Mouse (Mus musculus) hindbrain, postnatal 0 days (tissue): ENCODE results near the gene Gata5. TPM values are rescaled to one million over a fixed set of nuclear protein-coding genes. Genes with fewer than 3 reads are reported as not detected.

Experiments used
- ATAC-seq: fragments of 200-750 bp; cut with Nextera tagmentation; 2 replicates; pipeline ENCODE4 v1.8.0; 2017; ENCODE audit warnings: mild to moderate bottlenecking, moderate TSS enrichment, moderate library complexity
- DNase-seq: peaks from one replicate; pipeline ENCODE4 v3.0.0-alpha.2; 2015; ENCODE audit warnings: low spot score
- H3K27ac ChIP-seq: fragments of 300-500 bp; sonication (generic); 2 replicates; pipeline ENCODE4 v1.5.1; 2014; ENCODE audit warnings: mild to moderate bottlenecking
- H3K27me3 ChIP-seq: fragments of 300-500 bp; sonication (generic); 2 replicates; pipeline ENCODE4 v1.6.1; 2014; ENCODE audit warnings: low read length, mixed read lengths; ENCODE audit not compliant: insufficient read depth
- H3K36me3 ChIP-seq: fragments of 300-500 bp; sonication (generic); 2 replicates; pipeline ENCODE4 v1.6.1; 2014; ENCODE audit warnings: low read length, mixed read lengths; ENCODE audit not compliant: insufficient read depth
- H3K4me1 ChIP-seq: fragments of 300-500 bp; sonication (generic); 2 replicates; pipeline ENCODE4 v1.6.1; 2014; ENCODE audit warnings: antibody characterized with exemption, low read length, mixed read lengths; ENCODE audit not compliant: insufficient read depth
- H3K4me2 ChIP-seq: fragments of 300-500 bp; sonication (generic); 2 replicates; pipeline ENCODE4 v1.6.1; 2014; ENCODE audit warnings: low read depth, mild to moderate bottlenecking, low read length, moderate library complexity, mixed read lengths
- H3K4me3 ChIP-seq: fragments of 300-500 bp; sonication (generic); 2 replicates; pipeline ENCODE4 v1.5.1; 2014; ENCODE audit warnings: low read length
- H3K9ac ChIP-seq: fragments of 300-500 bp; sonication (generic); replicated peaks from 2 replicates; pipeline ENCODE4 v1.6.1; 2014; ENCODE audit warnings: mild to moderate bottlenecking, low read length, moderate library complexity, mixed read lengths
- H3K9me3 ChIP-seq: fragments of 300-500 bp; sonication (generic); 2 replicates; pipeline ENCODE4 v1.6.1; 2016; ENCODE audit warnings: low read length, mixed read lengths
- CTCF ChIP-seq: IDR thresholded peaks from 2 replicates; pipeline ENCODE4 v1.5.1; 2016; ENCODE audit warnings: antibody characterized with exemption, control low read depth, low read depth
- WGBS: fragments of 180-500 bp; shearing (Covaris S2); extraction: QIAGEN DNeasy Blood & Tissue Kit; methylation state at CpG from one replicate; pipeline ENCODE4 v1.1.7; 2014; 5-methylcytosine and 5-hydroxymethylcytosine counted together
- polyA plus RNA-seq: library from polyadenylated mRNA; unstranded; fragments of >200 nt; fragmentation: Nextera tagmentation; extraction: Ambion mirVana; gene quantifications from 2 replicates; pipeline ENCODE4 v1.2.1, GENCODE M21; 2015
- total RNA-seq: library from RNA; depleted of rRNA; stranded (reverse); fragments of >200 nt; gene quantifications from 2 replicates; pipeline ENCODE4 v1.2.3, GENCODE M21; 2014

Gene Gata5
- total and polyA plus RNA-seq, 2 experiments from 2014 or later, result not detected

GRCm38 (mm10) chr2:180339886-180340285 is 5.4 kb upstream of the Gata5 start:
- no peak overlapping the region for H3K4me3 ChIP-seq
- H3K4me2 ChIP-seq, result no peak overlapping the region
- H3K9me3 ChIP-seq, result no peaks in the 10 kb centered on the region
- H3K9ac ChIP-seq, result no peak overlapping the region
- DNase-seq (no peak), ATAC-seq (no peak)
- no peaks in the 10 kb centered on the region; the same call in 1 of the 2 replicates for H3K4me1 ChIP-seq
- H3K36me3 ChIP-seq, result no peaks in the 10 kb centered on the region
- H3K27me3 ChIP-seq, result peaks cover 18% of the 10 kb centered on the region
- no peak for TF ChIP-seq CTCF
- WGBS, result 78% methylated on average over 11 of the region's 11 CpGs
- no peak overlapping the region for H3K27ac ChIP-seq

- ATAC-seq, result no peak
- no peak overlapping the region; the same call in 1 of the 2 replicates for H3K9ac ChIP-seq
These were observed 535 bp downstream of the Gata5 start for GRCm38 (mm10) chr2:180333778-180334550.

GRCm38 (mm10) chr2:180329466-180329865 is 5.0 kb downstream of the Gata5 start:
- Histone ChIP-seq H3K4me1 (no peaks in the 10 kb centered on the region), H3K27ac (no peak overlapping the region), H3K4me3 (no peak overlapping the region), H3K4me2 (no peak overlapping the region), H3K27me3 (peaks cover 12% of the 10 kb centered on the region), H3K9me3 (no peaks in the 10 kb centered on the region), H3K9ac (no peak overlapping the region), H3K36me3 (no peaks in the 10 kb centered on the region)
- no peak for TF ChIP-seq CTCF
- ATAC-seq (no peak), DNase-seq (no peak)
- WGBS, result 90% methylated on average over 1 of the region's 1 CpGs

More at GRCm38 (mm10) chr2:180333778-180334550, 535 bp downstream of the Gata5 start:
- peaks cover 34% of the 10 kb centered on the region for H3K27me3 ChIP-seq
- no peaks in the 10 kb centered on the region for H3K36me3 ChIP-seq
- under 1% methylated on average over 68 of the region's 69 CpGs for WGBS
- TF ChIP-seq CTCF, result no peak
- no peaks in the 10 kb centered on the region for H3K9me3 ChIP-seq
- H3K27ac ChIP-seq, result no peak overlapping the region
- peak overlapping the region; percentile 29 for H3K4me3 ChIP-seq
- no peaks in the 10 kb centered on the region for H3K4me1 ChIP-seq
- DNase-seq, result no peak
- H3K4me2 ChIP-seq, result peak overlapping the region; percentile 51

GRCm38 (mm10) chr2:180322674-180323355 is 11.7 kb downstream of the Gata5 start:
- Histone ChIP-seq H3K9ac (no peak overlapping the region), H3K36me3 (no peaks in the 10 kb centered on the region), H3K4me1 (no peaks in the 10 kb centered on the region), H3K27ac (no peak overlapping the region), H3K27me3 (no peaks in the 10 kb centered on the region), H3K4me3 (no peak overlapping the region), H3K9me3 (no peaks in the 10 kb centered on the region), H3K4me2 (no peak overlapping the region)
- WGBS, result 28% methylated on average over 14 of the region's 14 CpGs
- TF ChIP-seq CTCF, result no peak
- ATAC-seq (peak; percentile 38; the same call in 1 of the 2 replicates), DNase-seq (no peak)

GRCm38 (mm10) chr2:180320216-180320615 is 14.3 kb downstream of the Gata5 start:
- Histone ChIP-seq H3K4me2 (no peak overlapping the region), H3K9me3 (no peaks in the 10 kb centered on the region), H3K9ac (no peak overlapping the region), H3K4me1 (no peaks in the 10 kb centered on the region), H3K4me3 (no peak overlapping the region), H3K36me3 (no peaks in the 10 kb centered on the region), H3K27me3 (no peaks in the 10 kb centered on the region), H3K27ac (no peak overlapping the region)
- no peak for DNase-seq
- WGBS, result 80% methylated on average over 4 of the region's 4 CpGs
- no peak for TF ChIP-seq CTCF
- peak; percentile 40; the same call in 1 of the 2 replicates for ATAC-seq

- Histone ChIP-seq H3K27me3 (no peaks in the 10 kb centered on the region), H3K4me3 (no peak overlapping the region), H3K27ac (no peak overlapping the region), H3K36me3 (no peaks in the 10 kb centered on the region), H3K4me2 (no peak overlapping the region), H3K9me3 (no peaks in the 10 kb centered on the region), H3K9ac (no peak overlapping the region), H3K4me1 (no peaks in the 10 kb centered on the region)
- WGBS, result 78% methylated on average over 7 of the region's 7 CpGs
- DNase-seq, result no peak
- no peak for TF ChIP-seq CTCF
- no peak for ATAC-seq
These were observed 16.9 kb downstream of the Gata5 start for GRCm38 (mm10) chr2:180317591-180317990.
